Mouse (Mus musculus) CH12.LX (cell line): ENCODE measurements around the gene Taf1c. TPM values are rescaled to one million over a fixed set of nuclear protein-coding genes. Genes with fewer than 3 reads are reported as not detected.

ENCODE experiments used
- DNase-seq: peaks from one replicate; pipeline ENCODE4 v3.0.0-alpha.2; 2013; ENCODE audit errors: extremely low read depth
- H3K27ac ChIP-seq: 2 replicates; pipeline ENCODE4 v1.5.1; 2012; ENCODE audit warnings: low read depth, mild to moderate bottlenecking, control low read depth, moderate library complexity; ENCODE audit not compliant: insufficient read depth
- H3K27me3 ChIP-seq: replicated peaks from 2 replicates; pipeline ENCODE3; 2012; ENCODE audit warnings: inconsistent platforms
- H3K36me3 ChIP-seq, 2 experiments: replicated peaks in 1 of 2; 2 replicates each; pipeline versions ENCODE3 to v1.6.1; 2012; ENCODE audit warnings: inconsistent platforms in 1 of 2, low read length in 1 of 2, mild to moderate bottlenecking in 1 of 2, mixed read lengths in 1 of 2, moderate library complexity in 1 of 2; ENCODE audit not compliant: control insufficient read depth in 1 of 2, insufficient read depth in 1 of 2
- H3K4me1 ChIP-seq, 2 experiments: 2 replicates each; pipeline ENCODE4 v1.6.1; 2012; ENCODE audit warnings: inconsistent platforms in 1 of 2, moderate library complexity in 1 of 2; ENCODE audit not compliant: insufficient read depth in 2 of 2, control insufficient read depth in 1 of 2
- H3K4me2 ChIP-seq: 2 replicates; pipeline ENCODE4 v1.6.1; 2012; ENCODE audit warnings: low read depth, mild to moderate bottlenecking, control low read depth; ENCODE audit not compliant: poor library complexity, insufficient read depth, severe bottlenecking
- H3K4me3 ChIP-seq, 3 experiments: fragments of 150-350 bp in 1 of 3; sonication (generic) in 1 of 3; replicated peaks in 1 of 3; 2 replicates each; pipeline versions ENCODE3 to v1.5.1; 2011 to 2012; ENCODE audit warnings: low read depth in 2 of 3, low read length in 2 of 3, mild to moderate bottlenecking in 2 of 3, moderate library complexity in 2 of 3, control low read depth in 1 of 3, improper control_type of control experiment in 1 of 3, inconsistent platforms in 1 of 3, mixed read lengths in 1 of 3; ENCODE audit not compliant: poor library complexity in 1 of 3
- H3K79me2 ChIP-seq: replicated peaks from 2 replicates; pipeline ENCODE4 v1.6.1; 2012; ENCODE audit warnings: mild to moderate bottlenecking, moderate library complexity; ENCODE audit not compliant: control insufficient read depth, poor library complexity, insufficient read depth, severe bottlenecking; ENCODE audit errors: extremely low read depth
- H3K9ac ChIP-seq: 2 replicates; pipeline ENCODE4 v1.6.1; 2012; ENCODE audit warnings: low read depth, mild to moderate bottlenecking, control low read depth, moderate library complexity; ENCODE audit not compliant: insufficient read depth
- H3K9me3 ChIP-seq: replicated peaks from 2 replicates; pipeline ENCODE3; 2012; ENCODE audit warnings: low read length, inconsistent platforms, mixed read lengths
- BHLHE40 ChIP-seq: IDR thresholded peaks from 2 replicates; pipeline ENCODE4 v1.6.1; 2011; ENCODE audit warnings: mild to moderate bottlenecking, low read depth, low read length, improper control_type of control experiment
- CHD2 ChIP-seq: IDR thresholded peaks from 2 replicates; pipeline ENCODE4 v1.6.1; 2011; ENCODE audit warnings: low read length, improper control_type of control experiment
- CTCF ChIP-seq, 2 experiments: IDR thresholded peaks in 1 of 2; conservative IDR thresholded peaks in 1 of 2; 2 replicates each; pipeline ENCODE4 v1.5.1; 2011 to 2012; ENCODE audit warnings: low read depth in 2 of 2, low read length in 2 of 2, improper control_type of control experiment in 1 of 2, inconsistent platforms in 1 of 2, mild to moderate bottlenecking in 1 of 2, moderate library complexity in 1 of 2
- E2F4 ChIP-seq: IDR thresholded peaks from 2 replicates; pipeline ENCODE4 v1.6.1; 2011; ENCODE audit warnings: low read depth, low read length, improper control_type of control experiment; ENCODE audit not compliant: insufficient replicate concordance
- ETS1 ChIP-seq: conservative IDR thresholded peaks from 2 replicates; pipeline ENCODE4 v1.6.1; 2012; ENCODE audit warnings: low read depth, mild to moderate bottlenecking, inconsistent platforms, low read length, improper control_type of control experiment, moderate library complexity
- IRF4 ChIP-seq: IDR thresholded peaks from 2 replicates; pipeline ENCODE4 v1.6.1; 2014; ENCODE audit warnings: low read depth, mild to moderate bottlenecking, inconsistent platforms, low read length, improper control_type of control experiment
- JUND ChIP-seq: conservative IDR thresholded peaks from 2 replicates; pipeline ENCODE4 v1.6.1; 2011; ENCODE audit warnings: low read depth, low read length, improper control_type of control experiment
- KAT2A ChIP-seq: IDR thresholded peaks from 2 replicates; pipeline ENCODE4 v1.6.1; 2012; ENCODE audit warnings: low read length, improper control_type of control experiment, inconsistent platforms; ENCODE audit not compliant: insufficient replicate concordance
- MAX ChIP-seq: IDR thresholded peaks from 2 replicates; pipeline ENCODE4 v1.6.1; 2011; ENCODE audit warnings: low read length, improper control_type of control experiment
- MEF2A ChIP-seq: IDR thresholded peaks from 2 replicates; pipeline ENCODE4 v1.6.1; 2014; ENCODE audit warnings: low read depth, mild to moderate bottlenecking, inconsistent platforms, low read length, improper control_type of control experiment, borderline replicate concordance
- NELFE ChIP-seq: IDR thresholded peaks from 2 replicates; pipeline ENCODE4 v1.6.1; 2011; ENCODE audit warnings: low read depth, low read length, improper control_type of control experiment
- POLR2A ChIP-seq: IDR thresholded peaks from 2 replicates; pipeline ENCODE4 v1.6.1; 2011; ENCODE audit warnings: low read depth, mild to moderate bottlenecking, improper control_type of control experiment, low read length
- SIN3A ChIP-seq: IDR thresholded peaks from 2 replicates; pipeline ENCODE4 v1.6.1; 2012; ENCODE audit warnings: low read length, improper control_type of control experiment, inconsistent platforms
- SMC3 ChIP-seq: IDR thresholded peaks from 2 replicates; pipeline ENCODE4 v1.6.1; 2011; ENCODE audit warnings: low read depth, low read length, improper control_type of control experiment
- TCF12 ChIP-seq: IDR thresholded peaks from 2 replicates; pipeline ENCODE4 v1.6.1; 2014; ENCODE audit warnings: low read depth, mild to moderate bottlenecking, inconsistent platforms, low read length, improper control_type of control experiment
- USF1 ChIP-seq: IDR thresholded peaks from 2 replicates; pipeline ENCODE4 v1.6.1; 2014; ENCODE audit warnings: low read depth, mild to moderate bottlenecking, inconsistent platforms, low read length, improper control_type of control experiment
- USF2 ChIP-seq: conservative IDR thresholded peaks from 2 replicates; pipeline ENCODE4 v1.6.1; 2011; ENCODE audit warnings: low read depth, low read length, improper control_type of control experiment
- ZC3H11A ChIP-seq: IDR thresholded peaks from 2 replicates; pipeline ENCODE4 v1.6.1; 2012; ENCODE audit warnings: low read depth, mild to moderate bottlenecking, inconsistent platforms, low read length, improper control_type of control experiment
- ZKSCAN1 ChIP-seq: IDR thresholded peaks from 2 replicates; pipeline ENCODE4 v1.6.1; 2012; ENCODE audit warnings: low read depth, inconsistent platforms, low read length, improper control_type of control experiment, borderline replicate concordance
- ZMIZ1 ChIP-seq: IDR thresholded peaks from 2 replicates; pipeline ENCODE4 v1.6.1; 2012; ENCODE audit warnings: low read depth, mild to moderate bottlenecking, inconsistent platforms, low read length, improper control_type of control experiment
- dilution Hi-C: fragments of 300-500 bp; cut with MboI; formaldehyde crosslinking; loops from 2 replicates; pipeline ENCODE4 v1.14.3; 2020; ENCODE audit warnings: low sequenced_read_pairs; ENCODE audit not compliant: extremely low pct_unique_long_range_greater_than_20kb, extremely low pct_ligation_motif_present
- in situ Hi-C: fragments of 300-500 bp; cut with MboI; formaldehyde crosslinking; loops from 3 replicates; pipeline ENCODE4 v1.14.3; 2019; ENCODE audit warnings: low sequenced_read_pairs, low pct_ligation_motif_present, low pct_unique_long_range_greater_than_20kb, mixed read lengths
- polyA plus RNA-seq: library from polyadenylated mRNA; unstranded; fragments of >175 nt; gene quantifications from 2 replicates; pipeline ENCODE4 v1.2.1, GENCODE M21; 2012; ENCODE audit warnings: low read depth; ENCODE audit not compliant: insufficient read length
- total RNA-seq, 2 experiments: library from RNA; depleted of rRNA; stranded (reverse); fragments of 300-350 nt in 1 of 2; fragments of >200 nt in 1 of 2; gene quantifications; 2 replicates each; pipeline ENCODE4 v1.2.3; 2012 to 2014

Taf1c gene
- total and polyA plus RNA-seq, 3 experiments: 11.0 to 14.9 (median 12.1) TPM

GRCm38 (mm10) chr8:119585901-119586300 lies 19.1 kb downstream of the Taf1c start:
- DNase-seq: no peak
- H3K9ac ChIP-seq: no peak overlapping the region
- H3K36me3 ChIP-seq: no peaks in the 10 kb centered on the region
- H3K4me3 ChIP-seq: no peak overlapping the region
- in situ Hi-C loops: no loop called here
- peaks cover 0 to 10% of the 10 kb centered on the region in 2 experiments; a peak in 2 of 4 replicates for H3K4me1 ChIP-seq
- dilution Hi-C loops: no loop called here
- no peak for TF ChIP-seq ZKSCAN1
- no peak for TF ChIP-seq E2F4
- TF ChIP-seq USF2: no peak
- TF ChIP-seq MAX: no peak
- no peak for TF ChIP-seq ETS1
- no peak for TF ChIP-seq IRF4
- no peak for TF ChIP-seq CHD2
- TF ChIP-seq USF1: no peak
- no peak for TF ChIP-seq NELFE
- no peak for TF ChIP-seq MEF2A
- TF ChIP-seq SIN3A: no peak
- TF ChIP-seq ZC3H11A: no peak
- TF ChIP-seq CTCF (conservative IDR thresholded peaks at IDR 0.05 in 1 of 2, IDR thresholded peaks at IDR 0.05 in 1 of 2; ENCODE audit: low read depth in 2 of 2, low read length in 2 of 2): no peak
- no peak for TF ChIP-seq JUND
- TF ChIP-seq BHLHE40: no peak
- TF ChIP-seq TCF12: no peak
- TF ChIP-seq ZMIZ1: no peak
- no peak for TF ChIP-seq POLR2A
- TF ChIP-seq SMC3: no peak
- H3K4me2 ChIP-seq: no peak overlapping the region
- peaks cover 8% of the 10 kb centered on the region for H3K27me3 ChIP-seq
- no peak overlapping the region for H3K27ac ChIP-seq
- no peaks in the 10 kb centered on the region for H3K9me3 ChIP-seq
- H3K79me2 ChIP-seq: no peaks in the 10 kb centered on the region

DNA sequence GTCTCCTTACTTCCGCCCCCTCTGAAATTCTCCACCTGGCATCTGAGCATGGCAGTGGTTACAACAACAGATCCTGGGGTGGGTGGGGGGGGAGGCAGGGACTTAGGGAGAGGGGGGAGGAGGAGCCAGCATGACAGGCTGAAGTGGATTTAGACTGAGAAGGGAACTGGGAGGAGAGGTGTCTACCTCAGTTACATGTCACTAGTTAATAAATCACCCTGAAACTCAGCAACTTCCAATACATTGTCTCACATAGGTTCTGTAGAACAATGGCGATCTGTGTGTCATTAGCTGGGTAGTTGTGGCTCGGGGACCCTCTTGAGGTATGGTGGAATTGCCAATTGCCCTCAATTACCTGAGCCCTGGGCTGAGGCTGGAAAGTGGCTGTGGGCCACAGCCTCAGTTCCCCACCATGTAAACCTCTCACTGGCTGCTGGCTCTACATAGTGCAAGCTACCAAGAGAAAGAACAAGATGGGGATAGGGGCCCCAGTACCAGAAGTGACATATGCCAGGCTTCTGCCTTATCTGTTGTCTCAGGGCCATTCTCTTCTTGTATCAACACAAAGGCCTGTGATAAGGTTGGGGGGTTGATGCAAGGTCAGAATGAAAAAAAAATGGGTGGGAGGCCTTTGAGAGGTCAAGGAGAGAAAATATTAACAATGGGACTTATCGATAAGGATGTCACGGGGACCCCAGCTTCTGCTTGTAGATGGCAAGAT lies 24.4 kb downstream of the Taf1c start:
- no peak overlapping the region for H3K27ac ChIP-seq
- H3K4me3 ChIP-seq: no peak overlapping the region
- no peaks in the 10 kb centered on the region for H3K9me3 ChIP-seq
- dilution Hi-C loops: no loop called here
- H3K9ac ChIP-seq: no peak overlapping the region
- peaks cover 54% of the 10 kb centered on the region for H3K27me3 ChIP-seq
- H3K36me3 ChIP-seq: no peaks in the 10 kb centered on the region
- no peaks in the 10 kb centered on the region for H3K4me1 ChIP-seq
- H3K79me2 ChIP-seq: no peaks in the 10 kb centered on the region
- in situ Hi-C loops: no loop called here
- DNase-seq: no peak
- H3K4me2 ChIP-seq: no peak overlapping the region
- no peak for TF ChIP-seq KAT2A
- TF ChIP-seq BHLHE40: no peak
- no peak for TF ChIP-seq CTCF (conservative IDR thresholded peaks at IDR 0.05 in 1 of 2, IDR thresholded peaks at IDR 0.05 in 1 of 2; ENCODE audit: low read depth in 2 of 2, low read length in 2 of 2)
- TF ChIP-seq E2F4: no peak
- TF ChIP-seq MAX: no peak
- no peak for TF ChIP-seq ZC3H11A
